Comparison of ENCODE assay signal across 9 mouse cellular contexts in genomic region chr11:95533484-95534160, GRCm38 (mm10). TPM values are rescaled to one million over a fixed set of nuclear protein-coding genes. Genes with fewer than 3 reads are reported as not detected.
A peak's percentile ranks its signal among the peaks of the same experiment; 100 is the strongest.
DNase-seq lines count a peak whose midpoint lies in the region; ATAC-seq and TF ChIP-seq lines count a peak whose summit lies in the region.
"Had no signal": no experiment of that assay in that cellular context is flagged by ENCODE, and none has a peak within 500 bp of the region (broad histone marks: within the 10 kb centered on the region; RNA-seq: fewer than 3 reads in every experiment).

No protein-coding gene starts in this region.

- no peak for TF ChIP-seq POLR2A in MEL (IDR thresholded peaks at IDR 0.05; ENCODE audit: control insufficient read depth in 1 of 2, insufficient read depth in 1 of 2, low read depth in 1 of 2, low read length in 2 of 2, poor library complexity in 1 of 2)
- no peak for TF ChIP-seq POLR2A in thymus, adult 2 months (IDR thresholded peaks at IDR 0.05; ENCODE audit: control insufficient read depth, extremely low read depth, insufficient read depth, low read length, poor library complexity)

- no peaks in the 10 kb centered on the region for H3K36me3 ChIP-seq in MEL (ENCODE audit: control insufficient read depth in 1 of 2, insufficient read depth in 2 of 2, low read length in 2 of 2)
- no peaks in the 10 kb centered on the region for H3K36me3 ChIP-seq in lung, embryonic 16.5 days (ENCODE audit: control insufficient read depth, insufficient read depth, low read length)
- H3K36me3 ChIP-seq in thymus, adult 2 months (ENCODE audit: control insufficient read depth, insufficient read depth, low read length) = no peaks in the 10 kb centered on the region
- H3K36me3 ChIP-seq: liver, embryonic 15.5 days had no signal

- H3K27me3 ChIP-seq in MEL (ENCODE audit: control insufficient read depth in 1 of 2, insufficient read depth in 2 of 2, low read length in 2 of 2) = no peaks in the 10 kb centered on the region; a peak in 1 of 4 replicates
- no peaks in the 10 kb centered on the region for H3K27me3 ChIP-seq in lung, embryonic 16.5 days (ENCODE audit: control insufficient read depth, insufficient read depth, low read depth, low read length)
- H3K27me3 ChIP-seq in thymus, adult 2 months (ENCODE audit: control insufficient read depth, insufficient read depth, low read length) = no peaks in the 10 kb centered on the region

- peak; percentile 81 for DNase-seq in MEL (ENCODE audit: low read depth, low spot score)
- DNase-seq in cerebellum, adult 8-10 months = peak; percentile 82
- DNase-seq in forelimb bud, embryonic 11.5 days (ENCODE audit: low read depth, low spot score) = peak; percentile 88
- peak; percentile 50 for DNase-seq in layer of hippocampus, adult 9-10 months (ENCODE audit: low spot score)
- DNase-seq in ovary, postnatal 10 days (ENCODE audit: low spot score) = peak; percentile 96
- DNase-seq in thymus, adult 2 months = peak; percentile 76

- no peak overlapping the region for H3K27ac ChIP-seq in MEL (ENCODE audit: control insufficient read depth, low read depth, low read length)
- no peak overlapping the region for H3K27ac ChIP-seq in lung, embryonic 16.5 days (ENCODE audit: low read length)
- no peak overlapping the region for H3K27ac ChIP-seq in thymus, adult 2 months (ENCODE audit: control insufficient read depth, insufficient read depth, low read length)
- H3K27ac ChIP-seq: liver, embryonic 15.5 days had no signal

- no peak for TF ChIP-seq EP300 in MEL (IDR thresholded peaks at IDR 0.05; ENCODE audit: low read depth in 1 of 2, low read length in 2 of 2)

- peak overlapping the region; percentile 7 to 42; a peak in 2 of 4 replicates for H3K4me3 ChIP-seq in MEL (ENCODE audit: control insufficient read depth in 1 of 2, insufficient read depth in 1 of 2, low read depth in 2 of 2, low read length in 2 of 2)
- no peak overlapping the region for H3K4me3 ChIP-seq in lung, embryonic 16.5 days (ENCODE audit: low read length)
- no peak overlapping the region for H3K4me3 ChIP-seq in thymus, adult 2 months (ENCODE audit: control insufficient read depth, insufficient read depth, low read length)
- H3K4me3 ChIP-seq: liver, embryonic 15.5 days had no signal

- 0 out of 2 replicates have a peak overlapping the region, but pooled peaks have one; percentile 13 for H3K4me2 ChIP-seq in lung, embryonic 16.5 days (ENCODE audit: low read depth, low read length)
- H3K4me2 ChIP-seq: liver, embryonic 15.5 days had no signal

- peaks cover 0 to 2% of the 10 kb centered on the region in 2 experiments; a peak in 1 of 4 replicates for H3K4me1 ChIP-seq in MEL (ENCODE audit: control insufficient read depth in 1 of 2, insufficient read depth in 2 of 2, low read length in 2 of 2)
- no peaks in the 10 kb centered on the region for H3K4me1 ChIP-seq in lung, embryonic 16.5 days (replicated peaks; ENCODE audit: control insufficient read depth, insufficient read depth, low read length)
- H3K4me1 ChIP-seq in thymus, adult 2 months (replicated peaks; ENCODE audit: control insufficient read depth, insufficient read depth, low read length) = no peaks in the 10 kb centered on the region
- H3K4me1 ChIP-seq: liver, embryonic 15.5 days had no signal

- H3K9me3 ChIP-seq in MEL (replicated peaks; ENCODE audit: insufficient read depth, low read length) = no peaks in the 10 kb centered on the region
- no peaks in the 10 kb centered on the region for H3K9me3 ChIP-seq in lung, embryonic 16.5 days (ENCODE audit: control insufficient read depth, low read length)
- H3K9me3 ChIP-seq: liver, embryonic 15.5 days had no signal

- H3K79me2 ChIP-seq in MEL (ENCODE audit: control insufficient read depth, insufficient read depth, low read length, poor library complexity) = no peaks in the 10 kb centered on the region

- TF ChIP-seq RAD21 in MEL (IDR thresholded peaks at IDR 0.05; ENCODE audit: low read depth, low read length) = peak; percentile 88

- TF ChIP-seq CTCF in MEL (IDR thresholded peaks at IDR 0.05 in 2 of 3, conservative IDR thresholded peaks at IDR 0.05 in 1 of 3; ENCODE audit: control insufficient read depth in 1 of 3, insufficient read depth in 1 of 3, low read depth in 2 of 3, low read length in 3 of 3, poor library complexity in 1 of 3, severe bottlenecking in 1 of 3) = peak; percentile 99 to 100 (median 99)
- peak; percentile 99 for TF ChIP-seq CTCF in thymus, adult 2 months (IDR thresholded peaks at IDR 0.05; ENCODE audit: borderline replicate concordance, control insufficient read depth, extremely low read depth, insufficient read depth, low read length, poor library complexity)

- ATAC-seq in hematopoietic stem cell, adult 5-6 weeks (replicated peaks in 1 of 2; ENCODE audit: insufficient read depth in 1 of 2, low FRiP score in 2 of 2, low TSS enrichment in 1 of 2, low read depth in 1 of 2, poor library complexity in 2 of 2, severe bottlenecking in 2 of 2) = peak; percentile 80 to 84
- ATAC-seq in lung, embryonic 16.5 days (ENCODE audit: low read depth) = peak; percentile 89

- 19% methylated on average over 24 of the region's 24 CpGs for WGBS in lung, embryonic 16.5 days
- 26% methylated on average over 24 of the region's 24 CpGs for WGBS in thymus, adult 2 months

- peak overlapping the region; percentile 42; the same call in 1 of the 2 replicates for H3K9ac ChIP-seq in MEL (ENCODE audit: control insufficient read depth, low read depth, low read length, poor library complexity, severe bottlenecking)
- H3K9ac ChIP-seq in lung, embryonic 16.5 days (ENCODE audit: low read length) = no peak overlapping the region
- H3K9ac ChIP-seq: liver, embryonic 15.5 days had no signal

TF ChIP-seq in MEL, 35 proteins besides CTCF, POLR2A, EP300 and RAD21:
- no peak for TF ChIP-seq TBP (IDR thresholded peaks at IDR 0.05; ENCODE audit: low read depth, low read length)
- no peak for TF ChIP-seq POLR2AphosphoS2 (IDR thresholded peaks at IDR 0.05; ENCODE audit: low read length)
- TF ChIP-seq MAZ (IDR thresholded peaks at IDR 0.05; ENCODE audit: low read depth, low read length) = peak; percentile 65; the same call in 1 of the 2 replicates
- TF ChIP-seq GATA1 (IDR thresholded peaks at IDR 0.05; ENCODE audit: low read depth, low read length) = no peak
- TF ChIP-seq BHLHE40 (IDR thresholded peaks at IDR 0.05; ENCODE audit: borderline replicate concordance, low read depth, low read length) = 0 out of 2 replicates have a peak, but pooled peaks have one; percentile 11
- TF ChIP-seq SMC3 (IDR thresholded peaks at IDR 0.05; ENCODE audit: low read depth, low read length) = peak; percentile 85
- TF ChIP-seq HCFC1 (IDR thresholded peaks at IDR 0.05; ENCODE audit: low read depth, low read length) = no peak
- TF ChIP-seq KAT2A (conservative IDR thresholded peaks at IDR 0.05; ENCODE audit: low read depth, low read length) = no peak
- TF ChIP-seq ZC3H11A (IDR thresholded peaks at IDR 0.05; ENCODE audit: low read depth, low read length) = peak; percentile 63
- TF ChIP-seq RCOR1 (IDR thresholded peaks at IDR 0.05; ENCODE audit: low read depth, low read length) = no peak

RNA-seq across cellular contexts. Expression of gene Nxph3, which starts 19.3 kb away (rescaled TPM):
- not detected in 2 replicates for total RNA-seq in MEL (2012; rRNA removed)
- polyA plus RNA-seq in MEL (2012; ENCODE audit: insufficient read depth in 1 of 2, insufficient read length in 2 of 2, low read depth in 1 of 2, low replicate concordance in 2 of 2, missing spikeins in 1 of 2) = not detected
- not detected in 2 replicates for total RNA-seq in hematopoietic stem cell, adult 5-6 weeks (2017)
- 0.19 TPM in 1 of 2 replicates, not detected in the other for polyA plus RNA-seq in lung, embryonic 16.5 days (2015; fragmentation: Nextera tagmentation; extraction: Ambion mirVana)
- 0.22 and 0.34 TPM in 2 replicates for polyA plus RNA-seq in thymus, adult 2 months (2012; rRNA removed)

RNA-seq across cellular contexts. Expression of gene Ngfr, which starts 53.9 kb away (rescaled TPM):
- total RNA-seq in MEL (2012; rRNA removed) = not detected in 2 replicates
- polyA plus RNA-seq in MEL (2012; ENCODE audit: insufficient read depth in 1 of 2, insufficient read length in 2 of 2, low read depth in 1 of 2, low replicate concordance in 2 of 2, missing spikeins in 1 of 2) = not detected
- total RNA-seq in hematopoietic stem cell, adult 5-6 weeks (2017) = not detected in 2 replicates
- 4.3 and 4.6 TPM in 2 replicates for polyA plus RNA-seq in lung, embryonic 16.5 days (2015; fragmentation: Nextera tagmentation; extraction: Ambion mirVana)
- polyA plus RNA-seq in thymus, adult 2 months (2012; rRNA removed) = 6.4 and 7.0 TPM in 2 replicates

Comparison
In these comparisons a context has a peak if more than half of its experiments do, and no peak if none do; other contexts are left out.
1. H3K4me3 ChIP-seq: peak in MEL (2 of 2); none in lung, embryonic 16.5 days (single experiment) and thymus, adult 2 months (single experiment).
2. Peak in every context shown above with its lines, with median percentiles within 50 percentile points of each other: DNase-seq.